Mouse (Mus musculus): ENCODE data around the gene Btbd35f1. TPM values are rescaled to one million over a fixed set of nuclear protein-coding genes. Genes with fewer than 3 reads are reported as not detected.
"Not testable (repeated sequence)": the region's sequence is repeated elsewhere in the genome, so short reads cannot be mapped to it uniquely, and the experiment has no call there.

Gene Btbd35f1
- not detected in 2 replicates for polyA plus RNA-seq (2014; fragmentation: Nextera tagmentation; extraction: Ambion mirVana)

GRCm38 (mm10) chrX:32559755-32560154, at the start of gene Btbd35f1:
Gene Btbd35f1 (plus strand): TSS chrX:32560055.
- DNase-seq (ENCODE audit: low spot score); H3K9me3 ChIP-seq (ENCODE audit: control insufficient read depth, low read length); H3K27me3 ChIP-seq (replicated peaks; ENCODE audit: control insufficient read depth, insufficient read depth, low read length); H3K4me2 ChIP-seq (ENCODE audit: low read length); H3K4me3 ChIP-seq (ENCODE audit: low read depth, low read length); H3K27ac ChIP-seq (ENCODE audit: low read depth); H3K4me1 ChIP-seq (replicated peaks; ENCODE audit: control insufficient read depth, insufficient read depth, low read length); H3K36me3 ChIP-seq (ENCODE audit: control insufficient read depth, insufficient read depth, low read length); ATAC-seq (replicated peaks; ENCODE audit: low FRiP score, low TSS enrichment, low read depth); H3K9ac ChIP-seq (ENCODE audit: low read length): not testable (repeated sequence)
- no CpG with 5 or more reads among the region's 3 CpGs for WGBS

- not testable (repeated sequence) for H3K9me3 ChIP-seq (ENCODE audit: control insufficient read depth, low read length); ATAC-seq (replicated peaks; ENCODE audit: low FRiP score, low TSS enrichment, low read depth); H3K36me3 ChIP-seq (ENCODE audit: control insufficient read depth, insufficient read depth, low read length); H3K4me1 ChIP-seq (replicated peaks; ENCODE audit: control insufficient read depth, insufficient read depth, low read length); H3K4me3 ChIP-seq (ENCODE audit: low read depth, low read length); DNase-seq (ENCODE audit: low spot score); H3K27me3 ChIP-seq (replicated peaks; ENCODE audit: control insufficient read depth, insufficient read depth, low read length); H3K9ac ChIP-seq (ENCODE audit: low read length); H3K4me2 ChIP-seq (ENCODE audit: low read length); H3K27ac ChIP-seq (ENCODE audit: low read depth)
- 85% methylated on average over 1 of the region's 1 CpGs for WGBS
Measured at GRCm38 (mm10) chrX:32590878-32591542, 31.2 kb downstream of the Btbd35f1 start.

- not testable (repeated sequence) for H3K4me1 ChIP-seq (replicated peaks; ENCODE audit: control insufficient read depth, insufficient read depth, low read length); H3K4me2 ChIP-seq (ENCODE audit: low read length); H3K27me3 ChIP-seq (replicated peaks; ENCODE audit: control insufficient read depth, insufficient read depth, low read length); H3K36me3 ChIP-seq (ENCODE audit: control insufficient read depth, insufficient read depth, low read length); ATAC-seq (replicated peaks; ENCODE audit: low FRiP score, low TSS enrichment, low read depth); H3K9ac ChIP-seq (ENCODE audit: low read length); H3K4me3 ChIP-seq (ENCODE audit: low read depth, low read length); H3K9me3 ChIP-seq (ENCODE audit: control insufficient read depth, low read length); DNase-seq (ENCODE audit: low spot score); H3K27ac ChIP-seq (ENCODE audit: low read depth)
- 90% methylated on average over 1 of the region's 2 CpGs for WGBS
Measured at GRCm38 (mm10) chrX:32601008-32601407, 41.2 kb downstream of the Btbd35f1 start.

GRCm38 (mm10) chrX:32601425-32601824, 41.6 kb downstream of the Btbd35f1 start:
- not testable (repeated sequence) for DNase-seq (ENCODE audit: low spot score); H3K9ac ChIP-seq (ENCODE audit: low read length); H3K36me3 ChIP-seq (ENCODE audit: control insufficient read depth, insufficient read depth, low read length); H3K27ac ChIP-seq (ENCODE audit: low read depth); H3K4me3 ChIP-seq (ENCODE audit: low read depth, low read length); H3K27me3 ChIP-seq (replicated peaks; ENCODE audit: control insufficient read depth, insufficient read depth, low read length); ATAC-seq (replicated peaks; ENCODE audit: low FRiP score, low TSS enrichment, low read depth); H3K9me3 ChIP-seq (ENCODE audit: control insufficient read depth, low read length); H3K4me1 ChIP-seq (replicated peaks; ENCODE audit: control insufficient read depth, insufficient read depth, low read length); H3K4me2 ChIP-seq (ENCODE audit: low read length)
- WGBS, result 90% methylated on average over 3 of the region's 3 CpGs

Other genes with a start within 250 kb of the Btbd35f1 start
- gene Gm5926, start 90.7 kb downstream of the Btbd35f1 start, polyA plus RNA-seq (2014; fragmentation: Nextera tagmentation; extraction: Ambion mirVana), result not detected in 2 replicates
- not detected in 2 replicates for gene Btbd35f21, start 166.1 kb downstream of the Btbd35f1 start, polyA plus RNA-seq (2014; fragmentation: Nextera tagmentation; extraction: Ambion mirVana)

All from intestine, embryonic 14.5 days (tissue).